Mouse (Mus musculus): ENCODE data around the gene BC030870. TPM values are rescaled to one million over a fixed set of nuclear protein-coding genes. Genes with fewer than 3 reads are reported as not detected.
"Not testable (repeated sequence)": the region's sequence is repeated elsewhere in the genome, so short reads cannot be mapped to it uniquely, and the experiment has no call there.

Gene BC030870
- not detected for total RNA-seq (2021)
- long read RNA-seq, experiment 1, result 0 reads
- long read RNA-seq, experiment 2, result 0 reads

DNA sequence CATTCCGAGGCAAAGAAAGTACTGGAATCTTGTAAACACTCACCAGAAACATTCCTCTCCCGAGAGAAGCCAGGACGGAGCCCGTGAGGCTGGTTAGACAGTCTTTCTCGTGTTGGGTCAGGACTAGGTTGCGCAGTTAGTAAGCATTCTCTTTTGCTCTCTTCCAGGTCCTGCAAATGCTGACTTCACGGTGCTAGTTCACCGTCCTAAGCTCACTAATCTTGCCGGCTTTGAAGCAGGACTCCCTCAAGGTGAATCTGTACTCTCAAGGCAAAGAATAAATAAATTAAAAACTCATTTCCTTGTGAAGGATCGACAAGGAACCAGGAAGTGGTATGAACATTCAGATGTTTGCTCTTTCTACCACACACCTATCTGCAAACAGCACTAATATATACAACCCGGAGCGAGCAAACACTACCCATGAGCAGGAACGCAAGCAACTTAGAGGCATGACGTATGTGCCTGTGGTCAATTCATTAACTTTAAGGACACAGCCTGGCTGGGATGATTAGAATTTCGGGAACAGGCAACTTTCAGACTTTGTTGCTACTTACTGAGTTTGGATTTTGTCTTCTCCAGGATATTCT lies at the start of gene BC030870:
Gene BC030870, minus strand, starts transcription at position 365 of the 590 bp plus-strand sequence.
- no peak for DNase-seq

DNA sequence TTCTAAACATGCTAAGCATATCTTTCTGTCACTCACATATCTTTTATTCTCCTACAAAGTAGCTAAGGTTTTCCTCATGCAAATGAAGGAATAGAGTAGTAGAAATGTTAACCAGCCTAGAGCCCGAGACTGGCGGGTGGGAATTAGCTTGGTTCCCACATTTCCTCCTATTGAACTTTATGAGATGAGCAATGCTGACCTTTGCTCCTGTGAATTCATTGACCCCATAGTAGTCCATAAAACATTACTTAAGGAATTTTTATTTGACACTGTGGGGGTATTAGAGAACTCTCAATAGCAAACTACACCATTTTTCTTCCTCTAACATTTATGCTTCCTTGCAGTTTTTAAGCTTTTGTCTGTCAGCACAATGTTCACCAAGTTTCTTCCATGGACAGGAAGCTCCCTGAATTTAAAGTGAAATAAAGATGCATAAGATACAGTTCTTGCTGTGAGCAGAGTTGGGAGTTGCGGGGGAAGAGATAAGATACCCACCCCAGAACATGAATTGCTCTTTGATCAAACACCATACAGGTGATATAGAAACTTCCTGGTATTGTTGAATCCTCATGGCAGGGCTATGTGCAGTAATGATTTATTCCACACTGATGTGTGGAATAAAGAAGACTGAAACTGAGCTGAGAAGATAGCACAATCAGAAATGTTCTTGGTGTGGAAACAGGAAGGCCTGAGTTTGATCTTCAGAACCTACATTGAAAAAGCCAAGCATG lies 45.5 kb upstream of the BC030870 start:
- DNase-seq, result no peak

- no peak for DNase-seq
These were observed 39.8 kb upstream of the BC030870 start for GRCm38 (mm10) chr8:65169184-65169583.

GRCm38 (mm10) chr8:65160676-65161075 lies 31.3 kb upstream of the BC030870 start:
- DNase-seq, result not testable (repeated sequence)

GRCm38 (mm10) chr8:65159096-65159748 lies 29.9 kb upstream of the BC030870 start:
- no peak for DNase-seq

DNA sequence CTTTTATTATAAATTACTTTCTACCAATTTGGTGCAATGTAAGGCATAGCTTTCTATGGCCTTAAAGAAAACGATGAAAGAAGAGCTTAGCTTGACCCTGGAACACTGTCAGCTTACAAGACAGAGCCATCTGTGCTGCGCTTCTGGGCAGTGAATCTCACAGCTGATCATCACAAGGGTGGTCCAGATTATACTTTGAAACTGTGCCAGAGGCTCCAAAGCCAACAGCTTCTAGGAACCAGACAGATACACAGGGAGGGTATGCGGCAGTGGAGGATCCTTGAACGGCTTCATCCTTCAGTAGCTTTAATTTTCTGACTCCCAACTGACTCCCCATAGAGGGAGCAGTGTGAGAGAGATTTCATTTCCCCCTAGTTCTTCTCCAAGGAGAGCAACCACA lies 28.5 kb upstream of the BC030870 start:
- DNase-seq, result no peak

- no peak for DNase-seq
These were observed 9.6 kb upstream of the BC030870 start for GRCm38 (mm10) chr8:65138830-65139466.

DNA sequence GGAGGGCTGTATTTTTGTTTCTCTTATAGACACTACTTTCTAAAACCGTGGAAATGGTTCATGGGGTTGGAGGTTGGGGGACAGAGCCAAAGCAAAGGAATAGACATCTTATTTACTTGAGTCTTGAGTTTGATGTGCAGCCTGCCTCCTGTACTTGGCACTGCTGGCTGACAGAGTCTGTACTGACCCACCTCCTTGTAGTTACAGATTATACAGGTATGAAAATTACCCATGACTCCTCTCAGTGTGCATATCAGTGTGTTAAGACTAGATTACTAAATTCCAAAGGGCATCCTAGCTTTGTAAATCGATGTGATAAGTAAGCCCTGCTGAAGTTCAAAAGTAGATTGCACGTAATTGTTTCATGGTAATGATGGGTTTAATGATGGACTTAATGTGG lies 2.9 kb downstream of the BC030870 start:
- no peak for DNase-seq

DNA sequence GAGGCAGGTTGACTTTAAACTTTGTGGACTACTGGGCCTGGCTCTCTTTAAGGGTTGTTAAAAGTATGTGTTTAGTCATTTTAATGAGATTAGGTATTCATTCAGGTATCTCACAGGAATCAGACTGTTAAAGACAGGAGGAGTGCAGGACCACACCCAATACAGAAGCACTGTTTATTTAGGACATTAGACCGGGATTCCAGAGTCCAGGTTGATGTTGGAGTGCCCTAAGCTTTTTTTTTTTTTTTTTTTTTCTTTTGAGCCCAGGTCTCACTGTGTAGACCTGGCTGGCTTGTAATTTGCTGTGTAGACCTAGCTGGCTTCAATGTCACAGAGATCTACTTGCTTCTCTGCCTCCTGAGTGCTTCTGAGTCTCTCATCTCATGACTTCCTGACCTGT lies 3.3 kb downstream of the BC030870 start:
- no peak for DNase-seq

DNA sequence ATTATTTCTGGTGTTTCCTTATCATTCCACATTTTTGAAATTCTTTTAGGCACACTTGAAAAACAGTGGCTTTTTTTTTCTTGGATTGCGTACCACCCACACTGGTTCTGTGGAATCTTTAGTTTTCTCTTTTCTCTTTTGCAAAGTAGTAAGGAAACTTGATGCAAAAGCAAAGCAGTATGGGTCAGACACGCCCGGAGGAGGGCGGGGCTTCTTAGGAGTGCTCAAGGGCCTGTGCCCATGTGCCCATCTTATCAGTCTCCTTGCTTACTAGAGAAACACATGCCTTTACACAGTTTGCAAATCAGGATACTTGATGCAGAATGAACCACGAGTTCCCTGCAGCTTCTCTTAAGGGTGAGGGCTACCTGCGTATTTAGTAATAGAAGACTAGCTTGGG lies 17.3 kb downstream of the BC030870 start:
- DNase-seq, result no peak

- peak; percentile 82 for DNase-seq
These were observed 19.1 kb downstream of the BC030870 start for GRCm38 (mm10) chr8:65110285-65110691.

DNA sequence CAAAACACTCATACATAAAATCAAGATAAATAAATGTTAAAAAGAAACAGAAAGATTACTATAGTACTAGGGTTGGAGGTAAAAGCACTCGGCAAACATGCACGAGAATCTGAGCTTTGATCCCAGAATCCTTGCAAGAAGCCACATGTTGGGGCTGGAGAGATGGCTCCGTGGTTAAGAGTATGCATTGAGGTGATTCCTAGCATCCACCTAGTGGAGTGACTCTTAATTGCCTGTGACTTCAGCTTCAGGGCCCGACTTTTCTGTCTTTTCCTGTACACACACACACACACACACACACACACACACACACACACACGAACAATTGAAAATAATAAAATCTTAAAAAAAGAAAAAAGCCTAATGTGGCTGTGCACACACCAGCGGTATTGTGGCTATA lies 20.4 kb downstream of the BC030870 start:
- no peak for DNase-seq

DNA sequence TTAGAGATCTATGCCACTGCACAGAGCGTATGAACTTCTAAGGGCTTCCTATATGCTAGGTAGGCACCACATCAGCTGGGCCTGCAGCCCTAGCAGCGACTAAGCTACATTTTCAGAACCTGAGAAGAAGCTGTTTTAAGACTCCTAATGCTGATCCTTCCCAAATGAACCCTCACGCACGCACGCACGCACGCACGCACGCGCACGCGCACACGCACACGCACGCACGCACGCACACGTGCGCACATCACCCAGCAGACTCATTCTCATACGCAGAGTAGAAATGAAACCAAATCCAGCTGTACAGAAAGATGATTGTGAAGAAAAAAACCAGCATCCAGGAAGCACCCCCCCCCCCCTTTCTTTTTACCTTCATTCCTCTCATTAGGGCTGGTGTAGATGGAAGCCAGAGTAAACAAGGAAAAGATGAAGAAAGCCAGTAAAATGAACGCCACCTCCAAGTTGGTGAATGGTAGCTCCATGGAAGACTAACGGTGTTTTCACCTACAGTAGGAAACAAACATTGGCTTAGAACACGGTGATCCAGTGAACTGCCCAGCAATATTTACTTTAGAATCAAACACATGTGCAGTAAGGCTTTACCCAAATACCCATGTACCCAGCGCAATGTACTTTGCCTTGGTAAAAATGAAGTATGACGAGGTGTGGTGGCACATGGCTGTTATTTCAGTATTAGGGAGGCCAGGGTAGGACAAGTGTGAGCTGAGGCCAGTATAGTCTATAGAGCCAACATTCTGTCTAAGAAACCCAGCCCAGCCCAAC lies 21.2 kb downstream of the BC030870 start:
- DNase-seq, result no peak

GRCm38 (mm10) chr8:65104041-65104440 lies 25.3 kb downstream of the BC030870 start:
- DNase-seq, result no peak

DNA sequence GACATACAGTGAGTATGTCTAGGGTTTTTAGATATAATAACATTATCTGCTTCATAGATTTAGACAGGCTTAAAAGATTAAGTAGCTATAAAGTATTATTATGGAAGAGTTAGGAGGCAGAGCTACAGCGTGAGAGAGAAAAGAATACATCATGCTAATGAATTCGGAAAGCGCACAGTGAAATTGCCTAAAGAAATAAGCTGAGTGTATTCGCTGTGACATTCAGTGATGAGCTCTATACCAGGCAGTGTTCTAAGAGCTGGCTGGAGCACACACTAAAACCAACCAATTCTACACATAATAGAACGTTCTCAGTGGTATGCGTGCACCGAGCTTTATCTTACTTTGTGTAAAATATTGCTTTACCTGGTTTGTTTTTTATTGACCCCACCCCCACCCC lies 25.7 kb downstream of the BC030870 start:
- DNase-seq, result no peak

GRCm38 (mm10) chr8:65099735-65100134 lies 29.6 kb downstream of the BC030870 start:
- DNase-seq, result no peak

DNA sequence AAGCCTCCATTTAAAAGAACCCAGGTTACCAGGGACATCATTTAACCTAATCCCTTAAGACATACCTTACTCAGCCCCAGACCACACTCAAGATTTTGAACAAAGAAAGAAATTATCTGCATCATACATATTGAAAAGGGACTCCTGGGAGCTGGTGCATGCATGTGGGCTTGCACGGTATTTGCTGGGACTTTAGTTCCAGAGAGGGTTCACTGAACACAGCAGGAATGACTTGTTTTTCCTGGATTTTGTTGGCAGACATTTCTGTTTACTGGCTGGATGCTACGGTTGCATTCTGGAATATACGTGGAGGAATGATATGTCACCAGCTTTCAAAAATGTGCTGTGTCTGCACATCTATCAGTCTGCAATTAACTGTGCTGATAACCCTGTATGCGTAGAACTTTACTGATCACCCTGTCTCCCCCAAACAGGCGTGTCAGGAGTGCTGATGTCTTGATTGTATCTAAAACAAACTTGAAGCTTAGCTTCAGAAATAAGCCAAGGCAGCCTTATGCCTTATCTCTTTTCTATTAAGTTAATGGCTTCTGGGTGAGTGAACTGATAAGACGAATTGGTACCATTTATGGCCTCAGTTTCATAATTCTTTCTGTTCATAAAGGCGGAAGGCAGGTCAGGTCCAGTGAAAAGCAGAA lies 31.5 kb downstream of the BC030870 start:
- no peak for DNase-seq

GRCm38 (mm10) chr8:65089781-65090180 lies 39.6 kb downstream of the BC030870 start:
- no peak for DNase-seq

DNA sequence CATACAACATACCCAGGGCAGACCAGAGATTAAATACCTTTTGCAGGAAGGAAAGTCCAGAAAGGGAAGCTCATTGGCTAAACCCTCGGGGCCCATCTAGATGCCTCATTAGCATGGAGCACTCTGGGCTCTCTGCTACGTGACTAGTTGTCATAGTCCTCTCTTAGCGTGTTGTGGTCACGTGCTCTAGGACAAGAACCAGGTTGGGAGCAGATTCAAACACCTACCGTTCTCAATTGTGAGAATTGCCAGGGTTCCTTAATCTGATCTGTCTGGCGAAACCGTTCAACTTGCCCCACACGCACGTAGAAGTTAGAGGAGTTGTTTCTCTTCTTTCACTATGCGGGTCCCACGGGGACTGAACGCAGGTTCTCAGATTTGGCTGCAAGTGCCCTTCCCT lies 41.2 kb downstream of the BC030870 start:
- no peak for DNase-seq

- peak; percentile 31 for DNase-seq
These were observed 41.7 kb downstream of the BC030870 start for GRCm38 (mm10) chr8:65087711-65088110.

GRCm38 (mm10) chr8:65085680-65086079 lies 43.7 kb downstream of the BC030870 start:
- no peak for DNase-seq

DNA sequence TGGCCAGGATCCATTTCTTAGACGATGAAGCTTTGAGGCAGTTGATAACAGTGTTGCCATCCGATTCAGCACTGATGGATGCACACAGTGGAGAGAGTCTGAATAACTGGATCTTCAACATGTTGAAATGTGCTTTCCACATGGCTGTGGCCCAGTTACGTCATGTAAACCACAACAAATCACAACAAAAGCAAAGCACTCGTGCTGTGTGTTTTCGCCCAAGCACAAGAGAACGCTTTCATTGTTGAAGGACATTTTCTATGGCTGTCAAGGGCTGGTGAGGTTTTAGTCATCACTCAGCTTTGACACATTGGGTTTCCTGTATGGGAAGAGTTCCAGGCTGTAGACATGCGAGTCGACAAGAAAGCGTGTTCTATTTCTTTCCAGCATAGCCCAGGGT lies 48.6 kb downstream of the BC030870 start:
- peak; percentile 27 for DNase-seq
